Mouse (Mus musculus): ENCODE measurements around the gene Gm11562. TPM values are rescaled to one million over a fixed set of nuclear protein-coding genes. Genes with fewer than 3 reads are reported as not detected.
"Not testable (repeated sequence)": the region's sequence is repeated elsewhere in the genome, so short reads cannot be mapped to it uniquely, and the experiment has no call there.

Gm11562 gene
- not detected for total RNA-seq (2021)
- long read RNA-seq, experiment 1: 0 reads
- long read RNA-seq, experiment 2: 0 reads

- DNase-seq (ENCODE audit: low spot score in 2 of 2): no peak
Measured at GRCm38 (mm10) chr11:99620335-99620734, at the start of gene Gm11562. TSS of gene Gm11562 (minus strand) at chr11:99620435.

DNA sequence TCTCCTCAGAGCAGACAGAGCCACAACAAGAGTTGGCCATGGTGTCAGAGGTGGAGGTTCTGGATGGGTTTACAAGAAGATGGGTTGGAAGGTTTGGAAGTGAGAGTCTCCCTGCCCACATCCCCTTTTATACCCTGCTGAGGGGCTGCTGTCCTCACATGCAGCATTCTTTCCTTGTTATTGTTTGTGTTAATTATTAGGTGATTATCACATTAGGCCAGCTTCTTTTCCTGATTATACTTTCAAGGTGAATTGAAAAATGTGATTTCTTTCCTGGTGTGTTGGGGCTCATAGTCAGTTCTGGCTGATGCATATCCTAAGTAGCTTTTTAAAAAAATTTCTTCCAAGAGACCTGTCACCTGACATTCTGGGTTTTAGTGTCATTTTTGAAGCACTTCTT lies 45.6 kb upstream of the Gm11562 start, which contains the start of gene Krtap4-6:
Gene Krtap4-6 (minus strand): TSS at position 101 of the 400 bp plus-strand sequence.
- intact Hi-C loops (cut with DNase I): no loop called here
- DNase-seq (ENCODE audit: low spot score in 2 of 2): no peak

More at GRCm38 (mm10) chr11:99620335-99620734, at the start of gene Gm11562:
- intact Hi-C loops (cut with DNase I): no loop called here

DNA sequence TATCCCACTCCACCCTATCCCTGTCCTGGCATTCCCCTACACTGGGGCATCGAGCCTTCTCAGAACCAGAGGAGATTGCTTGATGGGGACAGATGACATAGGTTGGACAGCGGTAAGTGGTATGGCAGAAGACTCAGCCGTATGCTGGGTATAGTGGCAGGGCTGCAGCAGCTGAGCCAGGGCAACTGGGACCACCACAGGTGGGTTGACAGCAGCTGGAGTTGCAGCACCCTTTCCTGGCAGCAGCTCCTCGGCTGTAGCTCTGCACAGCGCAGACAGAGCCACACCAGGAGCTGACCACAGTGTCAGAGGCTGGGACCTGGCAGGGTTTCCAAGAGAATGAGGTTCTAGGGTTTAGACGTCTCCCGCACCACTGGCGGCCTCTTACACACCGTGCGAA lies 42.6 kb upstream of the Gm11562 start:
- intact Hi-C loops (cut with DNase I): no loop called here
- DNase-seq (ENCODE audit: low spot score in 2 of 2): no peak

DNA sequence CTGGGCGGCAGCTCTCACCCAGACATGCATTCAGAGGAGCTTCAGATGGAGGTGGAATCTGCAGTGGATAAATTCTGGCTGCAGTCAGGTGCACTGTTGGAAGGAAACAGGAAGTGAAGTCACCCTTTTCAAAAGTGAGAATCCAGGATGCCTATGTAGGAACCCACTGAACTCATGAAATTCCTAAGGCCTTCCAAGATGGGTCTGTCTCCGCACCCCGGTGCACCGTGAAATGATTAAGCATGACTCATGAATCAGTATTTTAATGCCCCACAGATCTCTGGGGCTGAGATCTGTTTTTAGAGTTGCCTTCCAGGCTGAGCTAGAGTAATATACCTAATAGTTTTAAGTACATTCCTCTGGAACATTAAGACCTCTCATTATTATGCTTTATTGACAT lies 39.0 kb upstream of the Gm11562 start:
- intact Hi-C loops (cut with DNase I): no loop called here
- DNase-seq (ENCODE audit: low spot score in 2 of 2): no peak

DNA sequence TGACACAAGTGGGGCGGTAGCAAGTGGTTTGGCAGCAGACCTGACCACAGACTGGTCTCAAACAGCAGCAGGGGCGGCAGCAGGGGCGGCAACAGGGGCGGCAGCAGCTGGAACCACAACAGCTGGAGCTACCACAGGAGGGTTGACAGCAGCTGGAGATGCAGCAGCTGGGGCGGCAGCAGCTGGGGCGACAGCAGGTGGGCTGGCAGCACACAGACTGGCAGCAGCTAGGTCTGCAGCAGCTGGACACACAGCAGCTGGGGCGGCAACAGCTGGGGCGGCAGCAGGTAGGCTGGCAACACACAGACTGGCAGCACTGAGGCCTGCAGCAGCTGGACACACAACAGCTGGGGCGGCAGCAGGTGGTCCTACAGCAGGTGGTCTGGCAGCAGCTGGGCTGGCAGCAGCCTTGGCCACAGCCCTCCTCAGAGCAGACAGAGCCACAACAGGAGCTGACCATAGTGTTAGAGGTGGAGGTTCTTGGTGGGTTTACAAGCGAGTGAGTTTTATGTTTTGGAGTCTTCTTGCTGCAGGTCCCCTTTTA lies 38.3 kb upstream of the Gm11562 start, which contains the start of gene Gm11563:
Gene Gm11563 (minus strand): TSS at position 494 of the 544 bp plus-strand sequence.
- DNase-seq (ENCODE audit: low spot score in 2 of 2); intact Hi-C loops (cut with DNase I): not testable (repeated sequence)

DNA sequence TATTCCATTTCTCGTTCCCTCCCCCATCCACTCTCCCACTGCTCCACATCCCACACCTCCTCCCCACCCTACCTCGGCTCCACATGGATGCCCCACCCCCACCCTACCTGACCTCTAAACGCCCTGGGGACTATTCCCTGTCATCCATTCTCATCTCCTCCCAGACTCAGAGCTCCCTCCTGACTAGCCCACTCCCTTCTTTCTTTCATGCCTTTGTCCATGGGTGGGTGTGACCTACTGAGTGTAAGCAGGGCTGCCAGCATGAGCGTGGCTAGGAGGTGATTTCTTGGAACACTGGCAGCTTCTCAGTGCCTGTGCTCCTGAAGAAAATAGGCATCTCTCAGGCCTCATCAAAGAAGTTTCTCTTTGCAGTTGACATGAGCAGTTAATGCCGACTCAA lies 36.8 kb upstream of the Gm11562 start:
- intact Hi-C loops (cut with DNase I): no loop called here
- DNase-seq (ENCODE audit: low spot score in 2 of 2): no peak

DNA sequence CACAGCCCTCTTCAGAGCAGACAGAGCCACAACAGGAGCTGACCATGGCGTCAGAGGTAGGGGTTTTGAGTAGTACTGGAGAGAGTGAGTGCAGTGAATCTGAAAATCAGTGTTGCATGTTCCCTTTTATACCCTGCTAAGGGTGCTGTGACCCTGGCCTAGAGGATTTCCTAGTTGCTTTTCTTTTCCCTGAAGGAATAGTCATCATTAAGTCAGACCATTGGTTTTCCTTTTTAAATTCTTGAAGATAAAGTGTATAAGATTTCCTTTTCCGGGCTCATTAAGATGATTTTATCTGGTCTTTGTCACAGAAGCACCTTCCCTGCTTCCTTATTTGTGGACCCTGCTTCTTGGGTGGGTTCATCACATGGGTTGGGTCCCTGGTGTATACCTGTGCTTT lies 29.9 kb upstream of the Gm11562 start, which contains the start of gene Gm11555:
Gene Gm11555 (minus strand): TSS at position 101 of the 400 bp plus-strand sequence.
- DNase-seq (ENCODE audit: low spot score in 2 of 2): no peak
- intact Hi-C loops (cut with DNase I): no loop called here

DNA sequence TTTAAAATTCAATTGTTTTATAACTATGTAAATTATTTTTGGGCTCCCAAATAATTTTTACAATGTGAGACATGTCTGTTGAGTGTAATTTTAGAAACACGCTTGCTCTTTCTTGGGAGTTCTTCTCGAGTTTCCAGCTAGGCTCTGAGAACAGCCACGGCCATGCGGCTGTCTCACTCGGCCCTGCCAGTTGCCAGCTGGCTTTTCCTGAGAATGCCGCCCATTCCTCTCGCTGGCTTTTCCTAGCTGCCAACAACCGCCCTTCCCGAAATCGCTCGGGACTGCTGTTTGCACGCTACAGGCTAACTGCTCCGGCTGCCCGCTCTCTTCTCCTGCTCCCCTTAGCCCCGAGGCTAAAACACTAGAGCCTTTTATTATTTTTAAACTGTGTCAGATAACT lies 26.2 kb upstream of the Gm11562 start:
- peak in 1 of 2 experiments; percentile 15 for DNase-seq (ENCODE audit: low spot score in 2 of 2)
- intact Hi-C loops (cut with DNase I): no loop called here

- intact Hi-C loops (cut with DNase I): no loop called here
- no peak for DNase-seq (ENCODE audit: low spot score in 2 of 2)
Measured at GRCm38 (mm10) chr11:99644351-99644750, 24.1 kb upstream of the Gm11562 start.

GRCm38 (mm10) chr11:99643635-99644139 lies 23.5 kb upstream of the Gm11562 start, which contains the start of gene Krtap4-7:
TSS of gene Krtap4-7 (minus strand) at chr11:99644089.
- intact Hi-C loops (cut with DNase I); DNase-seq (ENCODE audit: low spot score in 2 of 2): not testable (repeated sequence)

GRCm38 (mm10) chr11:99640926-99641325 lies 20.7 kb upstream of the Gm11562 start:
- intact Hi-C loops (cut with DNase I): no loop called here
- no peak for DNase-seq (ENCODE audit: low spot score in 2 of 2)

- intact Hi-C loops (cut with DNase I): no loop called here
- peak; percentile 38 to 69 for DNase-seq (ENCODE audit: low spot score in 2 of 2)
Measured at GRCm38 (mm10) chr11:99637086-99637485, 16.9 kb upstream of the Gm11562 start.

DNA sequence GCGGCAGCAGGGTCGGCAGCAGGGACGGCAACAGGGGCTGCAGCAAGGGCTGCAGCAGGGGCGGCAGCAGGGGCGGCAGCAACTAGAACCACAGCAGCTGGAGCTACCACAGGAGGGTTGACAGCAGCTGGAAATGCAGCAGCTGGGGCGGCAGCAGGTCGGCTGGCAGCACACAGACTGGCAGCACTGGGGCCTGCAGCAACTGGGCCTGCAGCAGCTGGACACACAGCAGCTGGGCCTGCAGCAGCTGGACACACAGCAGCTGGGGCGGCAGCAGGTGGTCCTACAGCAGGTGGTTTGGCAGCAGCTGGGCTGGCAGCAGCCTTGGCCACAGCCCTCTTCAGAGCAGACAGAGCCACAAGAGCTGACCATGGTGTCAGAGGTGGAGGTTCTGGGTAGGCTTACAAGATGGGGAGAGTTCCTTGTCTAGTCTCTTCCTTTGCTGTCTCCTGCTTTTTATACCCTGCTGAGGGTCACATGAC lies 14.5 kb upstream of the Gm11562 start, which contains the start of gene Krtap4-2:
Gene Krtap4-2 (minus strand): TSS at position 432 of the 482 bp plus-strand sequence.
- intact Hi-C loops (cut with DNase I): no loop called here
- DNase-seq (ENCODE audit: low spot score in 2 of 2): no peak

DNA sequence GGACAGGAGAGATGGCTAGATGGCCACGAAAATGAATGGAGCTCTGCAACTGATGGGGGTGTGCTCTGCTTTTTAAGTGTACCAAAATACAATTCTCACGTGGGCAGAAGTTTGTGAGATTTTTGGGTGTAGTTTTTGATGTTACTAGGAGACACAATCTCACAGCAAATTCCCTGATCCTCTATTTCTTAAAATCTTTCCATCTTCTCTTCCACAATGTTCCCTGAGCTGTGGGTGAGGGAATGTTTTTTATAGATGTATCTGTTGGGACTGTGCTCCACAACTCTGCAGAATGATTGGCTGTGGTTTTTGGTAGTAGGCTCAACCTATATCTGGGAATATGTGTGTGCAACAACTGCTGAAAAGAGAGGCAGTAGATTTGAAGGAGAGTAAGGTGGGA lies 13.1 kb upstream of the Gm11562 start:
- DNase-seq (ENCODE audit: low spot score in 2 of 2): peak; percentile 24 to 53
- intact Hi-C loops (cut with DNase I): no loop called here

GRCm38 (mm10) chr11:99630890-99631289 lies 10.7 kb upstream of the Gm11562 start:
- no peak for DNase-seq (ENCODE audit: low spot score in 2 of 2)
- intact Hi-C loops (cut with DNase I): no loop called here

DNA sequence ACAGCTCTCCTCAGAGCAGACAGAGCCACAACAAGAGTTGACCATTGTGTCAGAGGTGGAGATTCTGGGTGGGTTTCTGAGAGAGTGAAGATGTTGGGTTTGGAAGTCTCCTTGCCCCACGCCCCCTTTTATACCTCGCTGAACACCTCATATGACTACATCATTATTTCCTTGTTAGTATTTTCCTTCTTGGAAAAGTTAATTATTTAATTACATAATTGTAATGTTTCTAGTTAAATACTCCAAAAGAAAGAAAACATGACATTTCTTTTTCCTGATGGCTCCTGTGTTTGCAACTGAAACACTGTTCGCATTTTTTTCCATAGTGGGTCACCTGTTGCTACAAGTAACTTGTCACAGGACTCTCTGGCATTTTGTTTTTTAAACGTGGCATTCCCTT lies 7.9 kb upstream of the Gm11562 start, which contains the start of gene Krtap4-1:
Gene Krtap4-1 (minus strand): TSS at position 101 of the 400 bp plus-strand sequence.
- intact Hi-C loops (cut with DNase I): no loop called here
- no peak for DNase-seq (ENCODE audit: low spot score in 2 of 2)

GRCm38 (mm10) chr11:99614796-99615363 lies 5.4 kb downstream of the Gm11562 start, which contains the start of gene Krtap2-4:
TSS of gene Krtap2-4 (minus strand) at chr11:99614846.
- no peak for DNase-seq (ENCODE audit: low spot score in 2 of 2)
- intact Hi-C loops (cut with DNase I): no loop called here

- intact Hi-C loops (cut with DNase I); DNase-seq (ENCODE audit: low spot score in 2 of 2): not testable (repeated sequence)
Measured at GRCm38 (mm10) chr11:99610089-99610488, 10.1 kb downstream of the Gm11562 start, which contains the start of gene Gm11937. TSS of gene Gm11937 (minus strand) at chr11:99610189.

DNA sequence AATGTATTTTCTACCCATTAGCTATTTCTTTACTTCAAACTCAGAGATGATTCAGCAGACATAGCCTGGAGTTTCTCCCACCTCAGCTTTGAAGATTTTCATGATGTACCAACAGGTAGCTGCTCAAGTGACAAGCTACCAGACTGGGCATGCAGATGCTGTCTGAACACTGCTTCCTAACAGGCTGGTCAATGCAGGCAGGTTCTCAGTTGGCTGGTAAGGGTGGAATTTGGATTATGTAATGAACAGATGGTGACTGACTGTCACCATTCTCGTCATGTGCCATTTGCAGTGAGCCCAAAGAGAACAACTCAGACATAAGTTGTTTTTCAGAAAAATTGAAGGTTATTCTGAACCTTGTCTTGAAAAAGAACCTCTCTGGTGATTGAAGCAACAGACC lies 11.1 kb downstream of the Gm11562 start:
- intact Hi-C loops (cut with DNase I): no loop called here
- peak; percentile 43 to 45 for DNase-seq (ENCODE audit: low spot score in 2 of 2)

GRCm38 (mm10) chr11:99603208-99603607 lies 17.0 kb downstream of the Gm11562 start, which contains the start of gene Gm11938:
TSS of gene Gm11938 (minus strand) at chr11:99603308.
- DNase-seq (ENCODE audit: low spot score in 2 of 2); intact Hi-C loops (cut with DNase I): not testable (repeated sequence)
